Mouse (Mus musculus) cortical plate, adult 2 months (tissue): ENCODE data around the gene Cd160.

Source experiments
- CTCF ChIP-seq: fragments of 200-500 bp; IDR thresholded peaks from 2 replicates; pipeline ENCODE4 v1.5.1; 2011; ENCODE audit warnings: mild to moderate bottlenecking, control low read depth, low read length; ENCODE audit not compliant: insufficient read depth; ENCODE audit errors: extremely low read depth
- POLR2A ChIP-seq: fragments of 200-500 bp; IDR thresholded peaks from 2 replicates; pipeline ENCODE4 v1.6.1; 2011; ENCODE audit warnings: mild to moderate bottlenecking, low read length, control low read depth; ENCODE audit not compliant: insufficient read depth; ENCODE audit errors: extremely low read depth

- no peak for TF ChIP-seq CTCF
- TF ChIP-seq POLR2A, result no peak
These were observed 28.9 kb downstream of the Cd160 start for GRCm38 (mm10) chr3:96800254-96800653.
